ENCODE assay signal across 9 mouse cellular contexts in genomic region chr15:6386961-6387728, GRCm38 (mm10). TPM values are rescaled to one million over a fixed set of nuclear protein-coding genes. Genes with fewer than 3 reads are reported as not detected.
DNase-seq lines count a peak whose midpoint lies in the region; ATAC-seq and TF ChIP-seq lines count a peak whose summit lies in the region.
"Had no signal": no experiment of that assay in that cellular context is flagged by ENCODE, and none has a peak within 500 bp of the region (broad histone marks: within the 10 kb centered on the region; RNA-seq: fewer than 3 reads in every experiment).

No protein-coding gene starts in this region.

- intact Hi-C loops in gastrocnemius, postnatal 36 days (cut with DNase I): no loop called here

- no peaks in the 10 kb centered on the region for H3K4me1 ChIP-seq in cerebellum, adult 2 months (ENCODE audit: control insufficient read depth, insufficient read depth, low read length)
- H3K4me1 ChIP-seq in heart, embryonic 11.5 days (ENCODE audit: control insufficient read depth, insufficient read depth, low read length): peaks cover 13% of the 10 kb centered on the region; the same call in 1 of the 2 replicates
- H3K4me1 ChIP-seq in limb, embryonic 11.5 days (ENCODE audit: control insufficient read depth, insufficient read depth, low read length): peaks cover 11% of the 10 kb centered on the region; the same call in 1 of the 2 replicates
- no peaks in the 10 kb centered on the region for H3K4me1 ChIP-seq in neural tube, embryonic 14.5 days (ENCODE audit: control insufficient read depth, insufficient read depth, low read length)

- no peaks in the 10 kb centered on the region for H3K9me3 ChIP-seq in heart, embryonic 11.5 days (replicated peaks; ENCODE audit: control insufficient read depth, low read length)
- no peaks in the 10 kb centered on the region for H3K9me3 ChIP-seq in limb, embryonic 11.5 days (ENCODE audit: control insufficient read depth, low read length)
- H3K9me3 ChIP-seq in neural tube, embryonic 14.5 days (ENCODE audit: control insufficient read depth, low read length): no peaks in the 10 kb centered on the region

- no peak for TF ChIP-seq POLR2A in cerebellum, adult 2 months (IDR thresholded peaks at IDR 0.05; ENCODE audit: borderline replicate concordance, insufficient read depth, low read length)

- ATAC-seq in cerebellum, adult (ENCODE audit: insufficient number of reproducible peaks, low FRiP score, low TSS enrichment): no peak
- ATAC-seq in heart, embryonic 11.5 days (replicated peaks; ENCODE audit: insufficient number of reproducible peaks, low FRiP score, low TSS enrichment): no peak
- ATAC-seq in limb, embryonic 11.5 days (ENCODE audit: insufficient number of reproducible peaks, low FRiP score, low TSS enrichment, low read depth): no peak
- ATAC-seq in neural tube, embryonic 14.5 days (ENCODE audit: low read depth): peak; percentile 53; the same call in 1 of the 2 replicates
- ATAC-seq in erythroid progenitor cell, adult 5-6 weeks (replicated peaks; ENCODE audit: low FRiP score, poor library complexity, severe bottlenecking): no peak

- H3K4me2 ChIP-seq in heart, embryonic 11.5 days: peak overlapping the region; percentile 72
- peak overlapping the region; percentile 58 for H3K4me2 ChIP-seq in limb, embryonic 11.5 days (ENCODE audit: low read depth, severe bottlenecking)
- H3K4me2 ChIP-seq in neural tube, embryonic 14.5 days (ENCODE audit: low read depth, low read length): peak overlapping the region; percentile 59

- no peak for DNase-seq in cerebellum, adult 2 months
- peak; percentile 35 for DNase-seq in ZHBTc4 (ENCODE audit: low read depth, low spot score)
- peak; percentile 51 for DNase-seq in limb, embryonic 11.5 days (ENCODE audit: low spot score)
- DNase-seq in gastrocnemius, postnatal 36 days: no peak

- peak overlapping the region; percentile 26 for H3K4me3 ChIP-seq in cerebellum, adult 2 months (replicated peaks; ENCODE audit: insufficient read depth, low read depth, low read length)
- H3K4me3 ChIP-seq in heart, embryonic 11.5 days (ENCODE audit: low read depth, low read length): peak overlapping the region; percentile 57
- H3K4me3 ChIP-seq in limb, embryonic 11.5 days (ENCODE audit: low read depth, low read length): peak overlapping the region; percentile 49
- peak overlapping the region; percentile 39 for H3K4me3 ChIP-seq in neural tube, embryonic 14.5 days (ENCODE audit: low read depth, low read length)

- no peak for TF ChIP-seq CTCF in cerebellum, adult 2 months (IDR thresholded peaks at IDR 0.05; ENCODE audit: borderline replicate concordance, insufficient read depth, low read depth, low read length)

- H3K27ac ChIP-seq in cerebellum, adult 2 months (ENCODE audit: insufficient read depth, low read length): no peak overlapping the region
- peak overlapping the region; percentile 62; the same call in 1 of the 2 replicates for H3K27ac ChIP-seq in heart, embryonic 11.5 days (ENCODE audit: low read depth, low read length)
- peak overlapping the region; percentile 56; the same call in 1 of the 2 replicates for H3K27ac ChIP-seq in limb, embryonic 11.5 days (replicated peaks; ENCODE audit: low read depth, low read length)
- H3K27ac ChIP-seq in neural tube, embryonic 14.5 days (ENCODE audit: low read depth, low read length): no peak overlapping the region

- H3K36me3 ChIP-seq in heart, embryonic 11.5 days (ENCODE audit: control insufficient read depth, insufficient read depth, low read length): no peaks in the 10 kb centered on the region
- no peaks in the 10 kb centered on the region for H3K36me3 ChIP-seq in limb, embryonic 11.5 days (ENCODE audit: control insufficient read depth, insufficient read depth, low read length)
- H3K36me3 ChIP-seq in neural tube, embryonic 14.5 days (ENCODE audit: control insufficient read depth, insufficient read depth, low read length): no peaks in the 10 kb centered on the region

- WGBS in cerebellum, adult 2 months: 10% methylated on average over 19 of the region's 19 CpGs
- WGBS in heart, embryonic 11.5 days (ENCODE audit: insufficient replicate concordance): 7% methylated on average over 19 of the region's 19 CpGs
- WGBS in limb, embryonic 11.5 days: 6% methylated on average over 19 of the region's 19 CpGs
- WGBS in neural tube, embryonic 14.5 days: 10% methylated on average over 19 of the region's 19 CpGs

- peak overlapping the region; percentile 70 for H3K9ac ChIP-seq in heart, embryonic 11.5 days (ENCODE audit: low read depth, low read length)
- peak overlapping the region; percentile 67 for H3K9ac ChIP-seq in limb, embryonic 11.5 days (ENCODE audit: low read length)
- H3K9ac ChIP-seq in neural tube, embryonic 14.5 days (replicated peaks; ENCODE audit: low read depth, low read length): peak overlapping the region; percentile 30; the same call in 1 of the 2 replicates

- no peaks in the 10 kb centered on the region for H3K27me3 ChIP-seq in cerebellum, adult 2 months (ENCODE audit: control insufficient read depth, insufficient read depth, low read length)
- no peaks in the 10 kb centered on the region for H3K27me3 ChIP-seq in heart, embryonic 11.5 days (ENCODE audit: control insufficient read depth, insufficient read depth, low read length)
- H3K27me3 ChIP-seq in limb, embryonic 11.5 days (ENCODE audit: control insufficient read depth, insufficient read depth, low read length): no peaks in the 10 kb centered on the region
- no peaks in the 10 kb centered on the region for H3K27me3 ChIP-seq in neural tube, embryonic 14.5 days (ENCODE audit: control insufficient read depth, insufficient read depth, low read length)

RNA-seq across cellular contexts. Expression of gene C9, which starts 58.0 kb away (rescaled TPM):
- not detected in 2 replicates for polyA plus RNA-seq in cerebellum, adult 2 months (2012; rRNA removed)
- not detected in 2 replicates for polyA plus RNA-seq in heart, embryonic 11.5 days (2014; fragmentation: Nextera tagmentation; extraction: Ambion mirVana)
- not detected in 2 replicates for polyA plus RNA-seq in limb, embryonic 11.5 days (2014; fragmentation: Nextera tagmentation; extraction: Ambion mirVana)
- not detected in 2 replicates for polyA plus RNA-seq in neural tube, embryonic 14.5 days (2014; fragmentation: Nextera tagmentation; extraction: Ambion mirVana)
- not detected in 2 replicates for total RNA-seq in erythroid progenitor cell, adult 5-6 weeks (2015; ENCODE audit: low replicate concordance)
- not detected in 2 replicates for total RNA-seq in erythroid progenitor cell, adult 5-6 weeks (2017; ENCODE audit: low replicate concordance)
- total RNA-seq in gastrocnemius, postnatal 36 days (2021): not detected
- polyA plus RNA-seq: gonadal fat pad, adult 2 months had no signal

Comparison
In these comparisons a context has a peak if more than half of its experiments do, and no peak if none do; other contexts are left out.
1. DNase-seq: peak in ZHBTc4 (single experiment) and limb, embryonic 11.5 days (single experiment); none in cerebellum, adult 2 months (0 of 2) and gastrocnemius, postnatal 36 days (0 of 2).
2. H3K27ac ChIP-seq: peak in heart, embryonic 11.5 days (single experiment) and limb, embryonic 11.5 days (single experiment); none in cerebellum, adult 2 months (single experiment) and neural tube, embryonic 14.5 days (single experiment).
3. Peak in every context shown above with its lines, with median percentiles within 50 percentile points of each other: H3K4me3 ChIP-seq, H3K4me2 ChIP-seq and H3K9ac ChIP-seq.